Mouse (Mus musculus) gastrocnemius, postnatal 14 days (tissue): Measurements from ENCODE around the gene Tspan31. TPM values are rescaled to one million over a fixed set of nuclear protein-coding genes. Genes with fewer than 3 reads are reported as not detected.
"Not testable (repeated sequence)": the region's sequence is repeated elsewhere in the genome, so short reads cannot be mapped to it uniquely, and the experiment has no call there.

ENCODE experiments used
- DNase-seq: peaks from one replicate; pipeline ENCODE4 v3.0.0; 2021; ENCODE audit warnings: mixed read lengths
- intact Hi-C: fragments of 180-260 bp; cut with DNase I; formaldehyde crosslinking; loops from one replicate; pipeline ENCODE4 v1.15.1; 2025; ENCODE audit warnings: low total_unique reads
- total RNA-seq, 2 experiments: library from RNA; stranded (reverse); gene quantifications; 2 replicates each; pipeline ENCODE4 v1.2.3; 2021

Gene Tspan31
- total RNA-seq, 2 experiments from 2014 or later: 26.5 to 31.6 TPM

DNA sequence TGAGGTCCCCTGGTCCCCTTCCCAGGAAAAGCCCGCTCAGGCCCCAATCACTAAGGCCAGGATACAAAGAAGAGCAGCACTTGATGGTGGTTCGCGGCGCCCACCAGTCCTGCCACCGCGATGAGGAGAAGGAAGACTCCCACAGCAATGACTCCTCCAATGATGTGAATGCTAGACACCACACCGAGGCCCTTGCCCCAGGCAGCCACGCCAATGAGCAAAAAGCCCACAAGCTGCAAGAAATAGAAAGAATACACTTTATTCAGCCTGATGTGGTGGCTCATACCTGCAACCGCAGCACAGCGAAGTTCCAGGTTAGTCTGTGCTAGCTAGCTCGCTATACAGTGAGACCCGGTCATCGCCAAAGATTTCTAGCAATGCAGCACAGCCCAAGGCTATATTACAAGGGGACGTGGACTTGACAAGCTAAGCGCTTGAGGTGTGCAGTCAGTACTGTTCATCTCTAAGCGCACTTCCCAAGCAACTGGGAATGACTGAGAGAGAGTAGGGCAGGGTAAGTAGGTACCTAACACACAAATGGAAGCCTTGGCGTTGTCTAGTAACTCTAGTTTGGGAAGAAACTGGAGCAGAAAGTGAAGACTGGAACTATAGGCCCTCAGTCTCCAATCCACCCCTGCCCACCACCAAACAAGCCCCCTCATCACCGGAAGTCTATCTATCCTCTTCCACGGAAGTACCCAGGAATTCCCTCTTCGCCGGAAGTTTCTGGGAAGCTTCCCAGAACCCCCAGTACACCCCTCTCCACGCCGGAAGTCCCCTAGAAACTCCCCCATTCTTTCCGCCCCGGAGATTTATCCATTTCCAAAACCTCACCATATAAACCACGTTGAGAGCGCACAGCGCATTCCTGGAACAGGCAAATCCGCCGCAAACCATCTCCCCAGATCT, 529 bp downstream of the Tspan31 start:
- intact Hi-C loops: no loop called here
- DNase-seq: no peak

DNA sequence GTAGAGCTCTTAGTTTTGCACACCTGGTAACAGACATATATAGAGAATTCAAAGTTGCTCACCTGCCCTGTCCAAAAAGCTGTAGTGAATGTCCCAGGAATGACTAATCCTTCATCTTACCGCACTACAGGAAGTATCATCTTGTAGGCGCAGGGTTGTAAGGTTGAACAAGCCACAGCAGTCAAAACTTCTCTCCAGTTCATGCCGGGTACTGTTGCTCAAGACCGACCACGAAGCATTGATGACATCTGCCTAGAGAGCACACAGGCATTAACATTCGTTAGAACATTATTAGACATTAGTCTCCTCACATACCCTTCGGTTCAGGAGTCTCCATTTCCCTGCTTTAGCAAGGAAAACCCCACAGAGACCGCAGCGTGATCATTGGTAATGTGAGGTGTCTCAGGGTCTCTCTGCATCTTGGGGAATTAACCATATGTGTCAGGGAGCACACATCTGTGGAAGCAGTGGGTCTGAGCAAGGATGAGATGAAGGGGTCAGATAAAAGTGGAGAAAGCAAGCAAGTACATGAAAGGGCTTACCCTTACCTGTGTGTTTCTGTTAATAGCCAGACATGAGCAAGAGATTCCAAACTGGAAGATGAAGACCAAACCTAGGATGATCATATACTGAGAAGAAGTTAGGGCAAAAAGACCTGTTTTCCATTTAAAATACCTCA, 1.6 kb downstream of the Tspan31 start:
- DNase-seq: no peak
- intact Hi-C loops: no loop called here

DNA sequence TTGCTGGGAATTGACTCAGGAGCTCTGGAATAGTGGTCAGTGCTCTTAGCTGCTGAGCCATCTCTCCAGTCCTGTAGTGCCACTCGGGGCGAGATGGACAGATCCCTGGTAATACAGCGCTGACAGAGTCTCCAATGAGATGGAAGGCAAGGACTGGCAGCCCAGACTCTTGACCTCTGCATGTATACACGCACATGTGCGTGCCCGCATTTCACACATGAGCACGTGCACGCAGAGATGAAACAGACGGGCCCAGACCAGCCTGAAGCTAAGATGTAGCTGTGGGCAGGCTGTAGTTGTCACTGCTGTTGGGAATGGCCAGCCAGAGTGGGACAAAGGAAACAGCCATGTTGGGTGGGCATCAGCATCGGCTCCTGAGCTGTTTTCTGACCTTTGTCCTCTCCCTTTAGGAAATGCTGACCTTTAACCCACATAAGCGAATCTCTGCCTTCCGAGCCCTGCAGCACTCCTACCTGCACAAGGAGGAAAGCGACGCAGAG, 3.5 kb downstream of the Tspan31 start:
- intact Hi-C loops: no loop called here
- DNase-seq: no peak

DNA sequence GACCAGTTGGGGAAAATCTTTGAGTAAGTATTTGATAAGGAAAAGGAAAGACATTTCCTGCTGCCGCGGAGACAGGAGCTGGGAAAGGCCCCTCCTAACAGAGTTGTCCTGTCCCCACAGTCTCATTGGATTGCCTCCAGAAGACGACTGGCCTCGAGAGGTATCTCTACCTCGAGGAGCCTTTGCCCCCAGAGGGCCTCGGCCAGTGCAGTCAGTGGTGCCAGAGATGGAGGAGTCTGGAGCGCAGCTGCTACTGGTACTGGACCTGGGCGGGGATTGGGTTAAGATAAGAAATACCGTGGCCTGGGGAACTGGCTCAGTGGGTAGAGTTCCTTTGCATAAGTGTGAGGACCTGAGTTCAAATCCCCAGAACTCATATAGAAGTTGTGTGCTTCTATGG, 4.1 kb downstream of the Tspan31 start:
- DNase-seq: no peak
- intact Hi-C loops: no loop called here

DNA sequence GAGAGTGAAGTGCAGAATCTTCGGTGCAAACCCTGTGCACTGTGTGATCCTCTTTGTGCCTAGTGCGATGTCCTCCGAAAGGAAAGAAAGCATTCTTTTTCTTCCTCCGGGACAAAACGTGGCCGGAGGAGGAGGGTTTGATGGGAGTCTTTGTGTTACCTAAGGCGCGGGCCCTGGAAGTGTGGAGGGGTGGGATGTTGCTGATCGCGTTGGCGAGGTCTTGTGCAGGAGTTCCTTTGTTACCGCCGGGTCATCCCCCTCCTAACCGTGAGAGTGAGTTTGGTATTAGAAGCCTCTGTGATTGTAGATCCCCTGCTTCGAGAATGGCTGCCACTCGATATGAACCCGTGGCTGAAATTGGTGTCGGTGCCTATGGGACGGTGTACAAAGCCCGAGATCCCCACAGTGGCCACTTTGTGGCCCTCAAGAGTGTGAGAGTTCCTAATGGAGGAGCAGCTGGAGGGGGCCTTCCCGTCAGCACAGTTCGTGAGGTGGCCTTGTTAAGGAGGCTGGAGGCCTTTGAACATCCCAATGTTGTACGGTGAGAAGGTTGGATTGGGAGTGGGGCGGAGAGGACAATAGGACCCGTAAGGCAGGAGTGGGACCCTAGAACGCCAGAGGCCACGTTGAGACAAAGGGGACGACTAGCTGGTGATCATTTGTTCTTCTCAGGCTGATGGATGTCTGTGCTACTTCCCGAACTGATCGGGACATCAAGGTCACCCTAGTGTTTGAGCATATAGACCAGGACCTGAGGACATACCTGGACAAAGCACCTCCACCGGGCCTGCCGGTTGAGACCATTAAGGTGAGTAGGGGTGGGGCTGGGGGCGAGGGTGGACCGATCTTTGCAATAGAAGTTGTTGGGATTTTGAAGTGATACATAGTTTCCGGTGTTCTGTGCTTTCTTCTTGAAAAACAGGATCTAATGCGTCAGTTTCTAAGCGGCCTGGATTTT, 5.9 kb downstream of the Tspan31 start:
- DNase-seq: no peak
- intact Hi-C loops: no loop called here

DNA sequence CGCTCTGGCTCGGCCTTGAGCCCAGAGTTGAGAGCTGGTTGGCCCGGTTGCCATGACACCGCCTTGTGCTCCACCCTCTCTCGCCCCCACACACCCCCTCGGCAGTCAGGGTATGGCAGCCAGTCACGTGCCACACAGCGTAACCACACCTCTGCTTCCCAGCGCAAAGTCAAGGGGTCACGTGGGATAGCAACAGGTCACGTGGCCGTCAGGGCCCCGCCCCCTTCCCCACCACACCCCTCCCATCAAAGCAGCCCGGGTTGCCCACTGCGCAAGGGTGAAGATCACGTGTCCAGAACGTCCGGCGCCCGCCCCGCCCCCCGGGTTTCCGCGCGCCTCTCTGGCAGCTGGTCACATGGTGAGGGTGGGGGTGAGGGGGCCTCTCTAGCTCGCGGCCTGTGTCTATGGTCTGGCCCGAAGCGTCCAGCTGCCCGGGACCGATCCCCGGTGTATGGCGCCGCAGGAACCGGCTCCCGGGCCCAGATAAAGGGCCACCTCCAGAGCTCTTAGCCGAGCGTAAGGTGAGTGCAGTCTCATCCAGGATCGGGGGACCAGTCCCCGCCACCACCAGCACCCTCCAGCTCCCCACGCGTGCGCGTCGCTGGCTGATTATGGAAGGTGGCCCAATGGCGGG, 6.7 kb downstream of the Tspan31 start, which contains the start of gene Cdk4:
Gene Cdk4, plus strand, starts transcription at position 296 of the 634 bp plus-strand sequence.
- intact Hi-C loops: no loop called here
- DNase-seq: peak; percentile 98

DNA sequence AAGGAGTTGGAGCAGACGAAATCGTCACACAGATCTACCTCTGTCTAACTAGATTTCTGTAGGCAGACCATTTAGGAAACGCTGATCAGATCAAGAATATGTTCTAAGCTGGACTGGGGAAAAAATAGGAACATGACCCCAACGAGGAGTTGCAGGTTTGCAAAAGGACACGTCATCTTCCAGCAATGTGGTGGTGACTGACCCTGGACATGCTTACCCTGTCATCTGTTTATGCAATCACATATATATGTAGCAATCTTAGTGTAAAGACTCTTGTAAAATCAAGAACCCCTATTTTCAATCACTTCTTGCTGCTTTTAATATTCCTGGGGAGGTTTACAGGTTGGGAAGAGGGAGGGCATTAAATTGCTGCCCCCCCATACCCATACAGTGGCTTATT, 7.6 kb downstream of the Tspan31 start:
- no peak for DNase-seq
- intact Hi-C loops: no loop called here

DNA sequence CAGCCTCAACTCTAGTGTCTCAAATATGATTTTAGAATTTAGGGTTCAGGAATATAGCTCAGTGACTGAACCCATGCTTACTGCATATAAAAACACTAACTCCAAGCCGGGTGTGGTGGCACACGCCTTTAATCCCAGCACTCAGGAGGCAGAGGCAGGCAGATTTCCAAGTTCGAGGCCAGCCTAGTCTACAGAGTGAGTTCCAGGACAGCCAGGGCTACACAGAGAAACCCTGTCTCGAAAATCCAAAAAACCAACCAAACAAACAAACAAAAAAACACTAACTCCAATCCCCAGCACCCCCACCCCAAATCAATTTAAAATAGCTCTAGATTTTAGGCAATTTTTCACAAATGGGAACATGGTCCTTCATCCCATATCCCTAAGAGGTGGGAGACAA, 8.0 kb downstream of the Tspan31 start:
- intact Hi-C loops, DNase-seq: not testable (repeated sequence)

DNA sequence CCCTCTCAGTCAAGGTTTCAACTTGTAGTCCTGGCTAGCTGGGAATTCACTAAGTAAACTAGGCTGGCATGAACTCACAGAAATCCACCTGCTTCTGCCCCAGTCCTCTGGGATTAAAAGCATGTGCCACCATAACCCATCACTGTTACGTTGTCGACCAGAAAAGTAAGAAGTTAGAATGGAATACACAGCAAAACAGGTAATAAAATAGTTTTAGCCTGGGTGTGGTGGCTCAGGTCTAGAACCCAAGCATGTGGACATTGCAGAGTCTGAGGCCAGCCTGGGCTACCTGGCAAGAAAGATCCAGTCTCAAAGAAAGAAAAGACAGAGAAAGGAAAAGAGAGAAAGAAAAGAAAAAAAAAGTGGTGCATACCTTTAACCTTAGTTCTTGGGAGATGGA, 8.6 kb downstream of the Tspan31 start:
- no peak for DNase-seq
- intact Hi-C loops: no loop called here

DNA sequence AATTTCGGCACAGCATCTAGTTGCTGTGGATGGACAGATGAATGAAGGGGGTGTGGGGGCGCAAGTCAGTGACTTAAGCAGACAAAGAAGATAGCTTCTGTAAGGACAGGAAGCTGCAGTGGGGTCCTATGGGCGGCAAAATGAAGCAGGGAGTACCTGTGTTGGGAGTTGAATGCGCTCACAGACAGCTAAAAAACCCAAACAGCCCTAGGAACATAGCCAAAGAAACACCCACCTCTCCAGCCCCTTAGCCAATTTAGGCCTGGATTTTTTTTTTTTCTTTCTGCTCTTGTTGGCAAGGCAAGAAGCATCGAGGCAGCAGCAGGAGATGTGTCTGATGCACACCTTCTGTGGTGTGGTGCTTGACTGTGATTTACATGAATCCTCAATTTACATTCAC, 9.0 kb downstream of the Tspan31 start:
- intact Hi-C loops: no loop called here

DNA sequence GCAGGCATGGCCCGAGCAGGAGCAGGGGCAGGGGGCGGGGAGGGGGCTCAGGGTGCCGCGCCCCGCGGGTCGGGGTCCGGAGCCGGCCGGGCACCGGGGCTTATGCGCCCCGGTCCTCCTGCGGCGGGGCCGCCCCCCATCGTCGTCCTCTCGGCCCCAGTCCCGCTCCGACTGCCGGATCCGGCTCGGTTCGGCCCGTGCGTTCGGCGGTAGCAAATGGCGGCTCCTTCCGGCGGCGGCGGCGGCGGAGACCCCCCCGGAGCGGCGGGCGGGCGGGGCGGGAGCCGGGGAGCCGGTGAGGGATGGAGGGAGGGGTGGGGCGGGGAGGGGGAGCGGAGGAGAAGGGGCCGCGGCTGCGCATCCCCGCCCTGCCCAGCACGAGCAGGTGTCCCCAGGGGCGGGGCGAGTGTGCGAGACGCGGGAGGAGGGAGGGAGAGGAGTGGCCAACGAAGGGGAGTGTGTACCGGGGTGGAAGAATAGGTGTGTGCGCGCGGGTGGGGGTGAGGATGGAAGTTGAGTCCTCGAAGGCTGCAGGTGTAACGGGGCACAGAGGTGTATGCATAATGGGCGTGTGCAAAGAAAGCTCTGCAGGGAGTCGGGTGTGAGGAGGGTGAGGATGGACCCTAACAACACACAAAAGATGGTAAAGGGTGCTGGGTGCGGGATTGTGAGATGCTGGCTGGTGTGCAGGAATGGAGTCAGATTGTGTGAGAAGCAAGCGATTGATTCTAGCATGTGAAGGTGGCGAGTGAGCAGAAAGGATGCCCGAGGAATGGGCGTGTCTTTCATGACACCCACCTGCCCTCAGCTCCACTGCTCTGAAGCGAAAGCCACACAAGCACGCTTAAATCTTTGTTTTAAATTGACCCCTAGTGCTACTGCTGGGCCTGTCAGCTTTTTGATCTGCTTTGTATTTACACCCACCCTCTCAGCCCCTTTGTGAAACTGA, 9.8 kb downstream of the Tspan31 start, which contains the start of gene March9:
Gene March9, minus strand, starts transcription at position 217 of the 949 bp plus-strand sequence.
- intact Hi-C loops: no loop called here

More for the DNA sequence above, 9.0 kb downstream of the Tspan31 start:
- DNase-seq: no peak

DNA sequence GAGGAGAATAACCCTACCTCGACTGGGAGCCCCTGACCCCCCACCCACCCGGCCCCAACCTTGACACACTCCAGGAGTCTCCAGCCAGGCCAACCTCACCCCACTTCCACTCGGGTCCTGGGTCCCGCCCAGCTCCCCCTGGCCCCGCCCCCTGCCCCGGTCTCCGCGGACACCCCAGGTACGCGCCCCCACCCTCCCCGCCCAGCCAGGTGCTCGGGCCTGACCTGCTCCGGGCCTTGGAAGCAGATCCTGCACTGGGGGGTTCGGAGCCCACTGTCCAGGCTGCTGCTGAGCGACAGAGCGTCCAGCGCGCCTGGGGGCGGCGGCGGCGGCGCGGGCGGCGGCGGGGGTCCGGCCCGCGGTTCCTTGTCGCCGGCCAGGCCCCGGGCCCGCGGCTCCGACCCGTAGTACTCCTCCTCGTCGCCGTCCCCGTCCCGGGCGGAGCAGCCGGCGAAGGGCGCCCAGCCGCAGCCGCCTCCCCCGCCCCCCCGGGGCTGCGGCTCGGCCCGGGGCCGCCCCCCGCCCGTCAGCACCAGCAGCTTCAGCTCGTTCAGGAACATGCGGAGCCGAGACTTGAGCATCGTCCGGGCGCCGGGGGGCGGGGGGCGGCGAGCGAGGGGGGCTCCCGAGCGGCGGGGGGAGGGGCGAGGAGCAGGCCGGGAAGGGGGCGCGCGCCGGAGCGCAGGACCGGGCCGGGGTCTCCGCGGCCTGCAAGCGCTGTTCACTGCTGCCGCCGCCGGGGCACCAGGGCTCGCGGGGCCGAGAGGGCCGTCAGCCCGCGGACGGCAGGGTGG, 10.7 kb downstream of the Tspan31 start:
- DNase-seq: no peak
- intact Hi-C loops: no loop called here

More for the DNA sequence above, 9.8 kb downstream of the Tspan31 start, which contains the start of gene March9:
- DNase-seq: peak; percentile 43

DNA sequence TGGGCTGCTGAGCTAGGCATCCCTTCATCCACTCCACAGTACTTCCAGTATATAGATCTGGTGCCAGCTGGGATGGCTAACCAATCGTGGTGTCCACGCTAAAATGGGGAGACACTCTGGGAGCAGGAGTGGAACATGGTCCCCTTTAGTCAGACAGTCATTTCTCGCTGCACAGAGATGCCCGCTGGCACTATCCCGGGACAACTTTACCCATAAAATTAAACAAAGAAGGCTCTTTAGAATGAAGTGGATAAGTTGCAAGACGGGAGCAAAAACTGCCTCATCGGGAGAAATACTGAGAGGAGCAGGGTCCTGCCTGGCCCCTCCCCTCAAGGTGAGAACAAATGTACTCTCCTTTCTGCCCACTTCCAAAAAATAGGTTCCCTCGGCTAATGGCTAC, 11.4 kb downstream of the Tspan31 start:
- intact Hi-C loops: no loop called here
- DNase-seq: no peak

DNA sequence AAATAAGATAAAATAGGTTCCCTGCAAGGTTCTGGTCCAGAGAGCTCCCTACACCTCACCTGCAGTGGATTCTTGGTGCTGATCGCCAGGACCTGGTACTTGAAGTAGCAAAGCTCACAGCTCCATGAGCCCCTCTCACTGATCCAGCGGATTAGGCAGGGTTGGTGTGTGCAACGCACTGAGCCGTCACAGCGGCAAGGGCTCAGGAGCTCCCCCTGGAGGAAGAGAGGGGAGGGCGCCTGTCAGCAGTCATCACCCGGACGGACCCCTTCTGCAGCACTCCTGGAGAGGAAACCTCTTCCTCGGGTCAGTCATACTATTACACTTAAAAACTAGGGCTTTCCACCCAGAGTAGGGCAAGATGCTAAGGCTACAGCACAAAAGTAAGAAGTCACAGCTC, 11.9 kb downstream of the Tspan31 start:
- intact Hi-C loops: no loop called here
- DNase-seq: peak; percentile 74

DNA sequence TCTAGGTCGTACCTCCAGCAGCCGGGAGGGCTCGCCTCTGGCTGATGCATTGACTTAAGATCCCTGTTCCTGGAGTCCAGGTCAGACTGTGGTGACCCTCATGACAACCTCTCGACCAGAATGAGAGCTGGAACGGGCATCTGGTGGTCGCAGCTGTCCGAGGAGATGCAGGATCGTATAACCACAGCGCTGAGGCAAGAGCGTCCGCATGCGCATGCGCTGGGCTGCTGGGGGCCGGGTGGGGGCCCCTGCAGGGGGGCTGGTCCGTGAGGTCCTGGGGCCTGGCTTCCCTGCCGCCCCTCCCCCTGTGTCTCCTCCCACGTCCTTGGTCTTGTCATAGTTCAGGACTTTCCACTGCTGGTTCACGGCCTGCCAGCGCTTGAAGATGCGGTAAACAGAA, 13.6 kb downstream of the Tspan31 start:
- intact Hi-C loops: no loop called here
- DNase-seq: no peak

DNA sequence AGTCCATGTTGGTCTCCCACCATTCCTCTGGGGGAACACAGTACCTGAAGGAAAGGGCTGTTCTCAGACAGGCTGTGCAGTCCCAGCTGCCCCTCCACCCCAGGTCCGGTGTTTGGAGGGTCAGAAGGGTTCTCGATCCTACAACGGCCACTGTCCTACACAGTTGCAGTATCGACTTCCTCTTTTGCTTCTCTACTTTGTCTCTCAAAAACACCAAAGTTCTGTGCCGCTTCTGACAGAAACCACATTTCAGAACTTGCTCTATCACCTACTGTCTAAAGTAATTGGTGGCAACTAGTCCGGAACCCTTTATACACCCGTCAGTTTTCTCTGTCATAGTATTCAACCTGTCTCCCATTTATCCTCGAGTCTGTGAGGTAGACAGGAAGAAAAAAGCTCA, 14.7 kb downstream of the Tspan31 start:
- intact Hi-C loops: no loop called here
- no peak for DNase-seq

DNA sequence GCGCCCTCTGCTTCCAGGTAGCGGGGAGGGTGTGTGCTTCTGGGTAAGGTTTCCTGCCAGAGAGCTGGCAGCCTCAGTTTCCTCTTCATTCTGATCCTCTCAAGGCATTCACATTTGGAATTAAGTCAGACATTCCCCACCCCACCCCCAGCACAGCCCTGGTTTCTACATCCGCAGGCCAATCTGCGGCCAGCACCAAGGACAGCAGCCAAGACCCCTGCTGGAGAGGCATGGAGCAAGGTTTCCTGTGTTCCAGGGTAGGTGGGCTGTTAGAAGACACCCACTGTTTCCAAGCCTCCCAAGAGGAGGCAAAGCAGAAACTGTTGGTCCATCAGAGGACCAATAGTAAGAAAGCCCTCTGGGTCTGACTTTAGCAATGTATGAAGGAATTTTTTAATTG, 15.4 kb downstream of the Tspan31 start:
- intact Hi-C loops: no loop called here
- no peak for DNase-seq
